Mouse (Mus musculus): ENCODE measurements around the gene Tm9sf2. TPM values are rescaled to one million over a fixed set of nuclear protein-coding genes. Genes with fewer than 3 reads are reported as not detected.

Gene Tm9sf2
- polyA plus RNA-seq, 1 experiment, result 85.3 TPM

- peak overlapping the region; percentile 90 for H3K4me3 ChIP-seq (ENCODE audit: low read depth, low read length)
- H3K27ac ChIP-seq (ENCODE audit: insufficient read depth, low read length), result peak overlapping the region; percentile 86
- H3K9ac ChIP-seq (ENCODE audit: low read depth, poor library complexity, severe bottlenecking), result peak overlapping the region; percentile 97
- no peaks in the 10 kb centered on the region for H3K27me3 ChIP-seq (ENCODE audit: control insufficient read depth, insufficient read depth, low read length, poor library complexity, severe bottlenecking)
- H3K9me3 ChIP-seq (replicated peaks; ENCODE audit: control insufficient read depth, insufficient read depth, low read length, poor library complexity, severe bottlenecking), result no peaks in the 10 kb centered on the region
- H3K36me3 ChIP-seq (ENCODE audit: control insufficient read depth, insufficient read depth, low read length, poor library complexity, severe bottlenecking), result no peaks in the 10 kb centered on the region
- peaks cover 2% of the 10 kb centered on the region for H3K4me1 ChIP-seq (ENCODE audit: control insufficient read depth, insufficient read depth, low read length)
- TF ChIP-seq POLR2A (IDR thresholded peaks at IDR 0.05; ENCODE audit: insufficient read depth, low read length) (peak; percentile 87), CTCF (IDR thresholded peaks at IDR 0.05; ENCODE audit: low read depth, low read length) (no peak)
Measured at GRCm38 (mm10) chr14:122104881-122105280, 2.0 kb upstream of the Tm9sf2 start.

GRCm38 (mm10) chr14:122105391-122106285, 1.2 kb upstream of the Tm9sf2 start:
- Histone ChIP-seq H3K27ac (ENCODE audit: insufficient read depth, low read length) (peak overlapping the region; percentile 86), H3K4me3 (ENCODE audit: low read depth, low read length) (peak overlapping the region; percentile 90), H3K4me1 (ENCODE audit: control insufficient read depth, insufficient read depth, low read length) (peaks cover 2% of the 10 kb centered on the region), H3K9me3 (replicated peaks; ENCODE audit: control insufficient read depth, insufficient read depth, low read length, poor library complexity, severe bottlenecking) (no peaks in the 10 kb centered on the region), H3K9ac (ENCODE audit: low read depth, poor library complexity, severe bottlenecking) (peak overlapping the region; percentile 97), H3K36me3 (ENCODE audit: control insufficient read depth, insufficient read depth, low read length, poor library complexity, severe bottlenecking) (no peaks in the 10 kb centered on the region), H3K27me3 (ENCODE audit: control insufficient read depth, insufficient read depth, low read length, poor library complexity, severe bottlenecking) (no peaks in the 10 kb centered on the region)
- TF ChIP-seq EP300 (IDR thresholded peaks at IDR 0.05; ENCODE audit: insufficient read depth, low read depth, low read length), result no peak
- TF ChIP-seq POLR2A (IDR thresholded peaks at IDR 0.05; ENCODE audit: insufficient read depth, low read length), result no peak
- no peak for TF ChIP-seq CTCF (IDR thresholded peaks at IDR 0.05; ENCODE audit: low read depth, low read length)

GRCm38 (mm10) chr14:122107481-122108214, 810 bp downstream of the Tm9sf2 start:
- Histone ChIP-seq H3K36me3 (ENCODE audit: control insufficient read depth, insufficient read depth, low read length, poor library complexity, severe bottlenecking) (peaks cover 3% of the 10 kb centered on the region; the same call in 1 of the 2 replicates), H3K9me3 (replicated peaks; ENCODE audit: control insufficient read depth, insufficient read depth, low read length, poor library complexity, severe bottlenecking) (no peaks in the 10 kb centered on the region), H3K4me1 (ENCODE audit: control insufficient read depth, insufficient read depth, low read length) (peaks cover 2% of the 10 kb centered on the region), H3K9ac (ENCODE audit: low read depth, poor library complexity, severe bottlenecking) (peak overlapping the region; percentile 97), H3K27ac (ENCODE audit: insufficient read depth, low read length) (peak overlapping the region; percentile 74), H3K4me3 (ENCODE audit: low read depth, low read length) (peak overlapping the region; percentile 88), H3K27me3 (ENCODE audit: control insufficient read depth, insufficient read depth, low read length, poor library complexity, severe bottlenecking) (no peaks in the 10 kb centered on the region)
- no peak for TF ChIP-seq POLR2A (IDR thresholded peaks at IDR 0.05; ENCODE audit: insufficient read depth, low read length)
- TF ChIP-seq CTCF (IDR thresholded peaks at IDR 0.05; ENCODE audit: low read depth, low read length), result no peak
- TF ChIP-seq EP300 (IDR thresholded peaks at IDR 0.05; ENCODE audit: insufficient read depth, low read depth, low read length), result no peak

GRCm38 (mm10) chr14:122111681-122112080, 4.8 kb downstream of the Tm9sf2 start:
- Histone ChIP-seq H3K4me1 (ENCODE audit: control insufficient read depth, insufficient read depth, low read length) (no peaks in the 10 kb centered on the region), H3K36me3 (ENCODE audit: control insufficient read depth, insufficient read depth, low read length, poor library complexity, severe bottlenecking) (peaks cover 3% of the 10 kb centered on the region), H3K27me3 (ENCODE audit: control insufficient read depth, insufficient read depth, low read length, poor library complexity, severe bottlenecking) (no peaks in the 10 kb centered on the region), H3K9ac (ENCODE audit: low read depth, poor library complexity, severe bottlenecking) (no peak overlapping the region), H3K4me3 (ENCODE audit: low read depth, low read length) (no peak overlapping the region), H3K27ac (ENCODE audit: insufficient read depth, low read length) (no peak overlapping the region), H3K9me3 (replicated peaks; ENCODE audit: control insufficient read depth, insufficient read depth, low read length, poor library complexity, severe bottlenecking) (no peaks in the 10 kb centered on the region)
- TF ChIP-seq EP300 (IDR thresholded peaks at IDR 0.05; ENCODE audit: insufficient read depth, low read depth, low read length) (no peak), CTCF (IDR thresholded peaks at IDR 0.05; ENCODE audit: low read depth, low read length) (no peak), POLR2A (IDR thresholded peaks at IDR 0.05; ENCODE audit: insufficient read depth, low read length) (no peak)

- Histone ChIP-seq H3K27me3 (ENCODE audit: control insufficient read depth, insufficient read depth, low read length, poor library complexity, severe bottlenecking) (no peaks in the 10 kb centered on the region), H3K9me3 (replicated peaks; ENCODE audit: control insufficient read depth, insufficient read depth, low read length, poor library complexity, severe bottlenecking) (no peaks in the 10 kb centered on the region), H3K4me3 (ENCODE audit: low read depth, low read length) (no peak overlapping the region), H3K4me1 (ENCODE audit: control insufficient read depth, insufficient read depth, low read length) (no peaks in the 10 kb centered on the region), H3K9ac (ENCODE audit: low read depth, poor library complexity, severe bottlenecking) (no peak overlapping the region), H3K27ac (ENCODE audit: insufficient read depth, low read length) (no peak overlapping the region), H3K36me3 (ENCODE audit: control insufficient read depth, insufficient read depth, low read length, poor library complexity, severe bottlenecking) (peaks cover 3% of the 10 kb centered on the region)
- no peak for TF ChIP-seq EP300 (IDR thresholded peaks at IDR 0.05; ENCODE audit: insufficient read depth, low read depth, low read length)
- no peak for TF ChIP-seq CTCF (IDR thresholded peaks at IDR 0.05; ENCODE audit: low read depth, low read length)
- no peak for TF ChIP-seq POLR2A (IDR thresholded peaks at IDR 0.05; ENCODE audit: insufficient read depth, low read length)
Measured at GRCm38 (mm10) chr14:122112311-122112710, 5.5 kb downstream of the Tm9sf2 start.
